In genomic region chr13:12320148-12320547, GRCm38 (mm10) we compare ENCODE assay signal across 33 mouse cellular contexts. TPM values are rescaled to one million over a fixed set of nuclear protein-coding genes. Genes with fewer than 3 reads are reported as not detected.
DNase-seq lines count a peak whose midpoint lies in the region; ATAC-seq and TF ChIP-seq lines count a peak whose summit lies in the region.
"Had no signal": no experiment of that assay in that cellular context is flagged by ENCODE, and none has a peak within 500 bp of the region (broad histone marks: within the 10 kb centered on the region; RNA-seq: fewer than 3 reads in every experiment).

No protein-coding gene starts in this region.

- DNase-seq in forebrain, postnatal 0 days = no peak
- DNase-seq in heart, adult 8-10 months (ENCODE audit: low spot score) = peak; percentile 38
- DNase-seq in heart, postnatal 36 days = no peak
- no peak for DNase-seq in cerebellum, postnatal 4 days (ENCODE audit: low spot score in 2 of 2)
- DNase-seq in cerebellum, adult 11-12 months = no peak
- DNase-seq: adrenal gland, adult 2 months; adrenal gland, postnatal 36 days; cerebellum, postnatal 10 days; kidney, adult 2 months; kidney, postnatal 36 days; lung, embryonic 14.5 days; lung, postnatal 14 days; midbrain, embryonic 14.5 days; retina, postnatal 1 day; right cerebral cortex, postnatal 25 days; spleen, adult 18-20 months; thymus, adult 18-20 months; thymus, postnatal 25 days had no signal

- H3K9me3 ChIP-seq in forebrain, postnatal 0 days (ENCODE audit: low read length) = no peaks in the 10 kb centered on the region
- no peaks in the 10 kb centered on the region for H3K9me3 ChIP-seq in forebrain, embryonic 16.5 days (ENCODE audit: control insufficient read depth, low read length)
- no peaks in the 10 kb centered on the region for H3K9me3 ChIP-seq in heart, embryonic 13.5 days
- H3K9me3 ChIP-seq: embryonic facial prominence, embryonic 10.5 days; embryonic facial prominence, embryonic 15.5 days; forebrain, embryonic 12.5 days; limb, embryonic 12.5 days; liver, embryonic 15.5 days; neural tube, embryonic 15.5 days had no signal

- no peaks in the 10 kb centered on the region for H3K27me3 ChIP-seq in forebrain, postnatal 0 days (ENCODE audit: insufficient read depth, low read length)
- no peaks in the 10 kb centered on the region for H3K27me3 ChIP-seq in forebrain, embryonic 16.5 days (replicated peaks; ENCODE audit: control insufficient read depth, insufficient read depth, low read length)
- no peaks in the 10 kb centered on the region for H3K27me3 ChIP-seq in heart, embryonic 13.5 days (replicated peaks)
- H3K27me3 ChIP-seq in myocyte (ENCODE audit: control insufficient read depth, insufficient read depth, insufficient read length) = no peaks in the 10 kb centered on the region
- H3K27me3 ChIP-seq: CH12.LX; embryonic facial prominence, embryonic 15.5 days; forebrain, embryonic 12.5 days; limb, embryonic 12.5 days; liver, embryonic 15.5 days; neural tube, embryonic 15.5 days had no signal

- H3K79me2 ChIP-seq in myocyte (ENCODE audit: control insufficient read depth, insufficient read depth) = no peaks in the 10 kb centered on the region

- H3K4me3 ChIP-seq in forebrain, postnatal 0 days (ENCODE audit: low read depth, low read length) = no peak overlapping the region
- no peak overlapping the region for H3K4me3 ChIP-seq in forebrain, embryonic 16.5 days (replicated peaks; ENCODE audit: low read length)
- peak overlapping the region; percentile 1; the same call in 1 of the 2 replicates for H3K4me3 ChIP-seq in heart, embryonic 13.5 days
- no peak overlapping the region for H3K4me3 ChIP-seq in myocyte
- H3K4me3 ChIP-seq: embryonic facial prominence, embryonic 10.5 days; embryonic facial prominence, embryonic 15.5 days; forebrain, embryonic 12.5 days; layer of hippocampus, adult 2 months; left cerebral cortex, adult 2 months; limb, embryonic 12.5 days; liver, embryonic 15.5 days; neural tube, embryonic 15.5 days had no signal

- H3K36me3 ChIP-seq in forebrain, postnatal 0 days (ENCODE audit: insufficient read depth) = no peaks in the 10 kb centered on the region
- H3K36me3 ChIP-seq in forebrain, embryonic 16.5 days (ENCODE audit: control insufficient read depth, insufficient read depth) = no peaks in the 10 kb centered on the region
- H3K36me3 ChIP-seq in heart, embryonic 13.5 days = peaks cover 16% of the 10 kb centered on the region
- no peaks in the 10 kb centered on the region for H3K36me3 ChIP-seq in myocyte (ENCODE audit: control insufficient read depth, insufficient read depth)
- H3K36me3 ChIP-seq: embryonic facial prominence, embryonic 10.5 days; embryonic facial prominence, embryonic 15.5 days; forebrain, embryonic 12.5 days; limb, embryonic 12.5 days; liver, embryonic 15.5 days; neural tube, embryonic 15.5 days had no signal

- no peak for TF ChIP-seq POLR2A in myocyte (IDR thresholded peaks at IDR 0.05; ENCODE audit: insufficient read length, low read depth)

- WGBS in forebrain, postnatal 0 days = 51% methylated on average over 2 of the region's 2 CpGs
- WGBS in forebrain, embryonic 16.5 days = 79% methylated on average over 2 of the region's 2 CpGs
- 25% methylated on average over 2 of the region's 2 CpGs for WGBS in heart, embryonic 13.5 days

- H3K27ac ChIP-seq in forebrain, postnatal 0 days (ENCODE audit: low read depth, low read length) = no peak overlapping the region
- H3K27ac ChIP-seq in forebrain, embryonic 16.5 days (ENCODE audit: low read length) = no peak overlapping the region
- peak overlapping the region; percentile 96 for H3K27ac ChIP-seq in heart, embryonic 13.5 days (replicated peaks)
- H3K27ac ChIP-seq: embryonic facial prominence, embryonic 10.5 days; embryonic facial prominence, embryonic 15.5 days; forebrain, embryonic 12.5 days; layer of hippocampus, adult 2 months; left cerebral cortex, adult 2 months; limb, embryonic 12.5 days; liver, embryonic 15.5 days; neural tube, embryonic 15.5 days had no signal

- no peak overlapping the region for H3K4me2 ChIP-seq in forebrain, postnatal 0 days (ENCODE audit: low read depth)
- H3K4me2 ChIP-seq in forebrain, embryonic 16.5 days (ENCODE audit: low read length) = no peak overlapping the region
- H3K4me2 ChIP-seq in heart, embryonic 13.5 days = peak overlapping the region; percentile 51
- peak overlapping the region; percentile 13 for H3K4me2 ChIP-seq in myocyte (ENCODE audit: low read depth)
- H3K4me2 ChIP-seq: embryonic facial prominence, embryonic 15.5 days; forebrain, embryonic 12.5 days; limb, embryonic 12.5 days; liver, embryonic 15.5 days; lung, embryonic 14.5 days; neural tube, embryonic 15.5 days had no signal

- no peak for TF ChIP-seq CTCF in forebrain, postnatal 0 days (IDR thresholded peaks at IDR 0.05; ENCODE audit: low read depth)

- no peak overlapping the region for H3ac ChIP-seq in myocyte (ENCODE audit: control insufficient read depth, insufficient read length)

- ATAC-seq in forebrain, postnatal 0 days = peak; percentile 54
- no peak for ATAC-seq in forebrain, embryonic 16.5 days
- peak; percentile 20; the same call in 1 of the 2 replicates for ATAC-seq in heart, embryonic 13.5 days (ENCODE audit: extremely low read depth, insufficient number of reproducible peaks, low FRiP score, low TSS enrichment)
- ATAC-seq: activated CD4-positive, CD25-positive, alpha-beta regulatory T cell, adult 4 months; hindbrain, embryonic 16.5 days had no signal

- no peak overlapping the region for H3K9ac ChIP-seq in forebrain, postnatal 0 days
- no peak overlapping the region for H3K9ac ChIP-seq in forebrain, embryonic 16.5 days (replicated peaks; ENCODE audit: low read depth, low read length)
- H3K9ac ChIP-seq in heart, embryonic 13.5 days = peak overlapping the region; percentile 74
- H3K9ac ChIP-seq: embryonic facial prominence, embryonic 15.5 days; forebrain, embryonic 12.5 days; limb, embryonic 12.5 days; liver, embryonic 15.5 days; lung, embryonic 14.5 days; neural tube, embryonic 15.5 days had no signal

- intact Hi-C loops in heart, postnatal 36 days (cut with DNase I) = no loop called here

- no peaks in the 10 kb centered on the region for H3K4me1 ChIP-seq in forebrain, postnatal 0 days (ENCODE audit: insufficient read depth)
- H3K4me1 ChIP-seq in forebrain, embryonic 16.5 days (replicated peaks; ENCODE audit: control insufficient read depth, insufficient read depth, low read length) = no peaks in the 10 kb centered on the region
- H3K4me1 ChIP-seq in heart, embryonic 13.5 days = peaks cover 84% of the 10 kb centered on the region
- H3K4me1 ChIP-seq: embryonic facial prominence, embryonic 10.5 days; embryonic facial prominence, embryonic 15.5 days; forebrain, embryonic 12.5 days; limb, embryonic 12.5 days; liver, embryonic 15.5 days; neural tube, embryonic 15.5 days had no signal

TF ChIP-seq in myocyte, 11 proteins besides CTCF, POLR2A, EP300 and RAD21:
- TF ChIP-seq TCF3 (IDR thresholded peaks at IDR 0.05; ENCODE audit: insufficient read length, low read depth) = no peak
- no peak for TF ChIP-seq MYOD1 (IDR thresholded peaks at IDR 0.05; ENCODE audit: control insufficient read depth in 1 of 3, insufficient read length in 2 of 3, low read depth in 2 of 3)
- TF ChIP-seq CEBPB (IDR thresholded peaks at IDR 0.05; ENCODE audit: insufficient read depth, poor library complexity, severe bottlenecking) = no peak
- TF ChIP-seq E2F4 (IDR thresholded peaks at IDR 0.05; ENCODE audit: insufficient read depth) = no peak
- TF ChIP-seq REST (IDR thresholded peaks at IDR 0.05; ENCODE audit: insufficient read depth, insufficient read length) = no peak
- TF ChIP-seq MAX (IDR thresholded peaks at IDR 0.05; ENCODE audit: low read depth) = no peak
- no peak for TF ChIP-seq MYOG (IDR thresholded peaks at IDR 0.05; ENCODE audit: control insufficient read depth in 1 of 3, insufficient read depth in 1 of 3, insufficient read length in 2 of 3, low read depth in 2 of 3)
- TF ChIP-seq TCF12 (IDR thresholded peaks at IDR 0.05; ENCODE audit: insufficient read depth, poor library complexity, severe bottlenecking) = no peak
- no peak for TF ChIP-seq POLR2AphosphoS2 (IDR thresholded peaks at IDR 0.05; ENCODE audit: insufficient read length, low read depth)
- no peak for TF ChIP-seq USF1 (IDR thresholded peaks at IDR 0.05; ENCODE audit: low read depth)

RNA-seq across cellular contexts. Expression of gene Actn2, which starts 20.4 kb away (rescaled TPM):
- 3.9 and 5.9 TPM in 2 replicates for total RNA-seq in forebrain, postnatal 0 days (2014; rRNA removed)
- polyA plus RNA-seq in forebrain, postnatal 0 days (2015; fragmentation: Nextera tagmentation; extraction: Ambion mirVana) = 6.0 TPM in 2 replicates
- 4.2 and 4.6 TPM in 2 replicates for polyA plus RNA-seq in forebrain, embryonic 16.5 days (2015; fragmentation: Nextera tagmentation; extraction: Ambion mirVana)
- 1,000 to 10,000 TPM; 1,621 to 2,329 (median 1,848) TPM for total RNA-seq in heart, adult 8-10 months (2022)
- 1,000 to 10,000 TPM; 1,744 to 1,878 TPM for total RNA-seq in heart, postnatal 36 days (2021)
- 1,324 and 1,364 TPM in 2 replicates for polyA plus RNA-seq in heart, embryonic 13.5 days (2015; fragmentation: Nextera tagmentation; extraction: Ambion mirVana)
- polyA plus RNA-seq in myocyte (2012; fragmentation: generic; extraction: Trizol) = 147 TPM
- total RNA-seq: CH12.LX; monocyte, adult 5-6 weeks had no signal

Comparison
In these comparisons a context has a peak if more than half of its experiments do, and no peak if none do; other contexts are left out.
1. H3K4me2 ChIP-seq: peak in heart, embryonic 13.5 days (single experiment) and myocyte (single experiment); none in forebrain, postnatal 0 days (single experiment) and forebrain, embryonic 16.5 days (single experiment).
2. RNA of gene Actn2, which starts 20.4 kb away (polyA plus RNA-seq): 1,324 to 1,364 TPM in heart, embryonic 13.5 days and 147 TPM in myocyte (single experiment); 6.0 TPM in forebrain, postnatal 0 days and 4.2 to 4.6 TPM in forebrain, embryonic 16.5 days; every median in the first group is over 10 times any median in the second.